Mouse (Mus musculus): ENCODE data around the gene Oprm1. TPM values are rescaled to one million over a fixed set of nuclear protein-coding genes. Genes with fewer than 3 reads are reported as not detected.
A peak's percentile ranks its signal among the peaks of the same experiment; 100 is the strongest.

The Oprm1 gene
- total and polyA plus RNA-seq, 2 experiments from 2014 or later, result not detected

DNA sequence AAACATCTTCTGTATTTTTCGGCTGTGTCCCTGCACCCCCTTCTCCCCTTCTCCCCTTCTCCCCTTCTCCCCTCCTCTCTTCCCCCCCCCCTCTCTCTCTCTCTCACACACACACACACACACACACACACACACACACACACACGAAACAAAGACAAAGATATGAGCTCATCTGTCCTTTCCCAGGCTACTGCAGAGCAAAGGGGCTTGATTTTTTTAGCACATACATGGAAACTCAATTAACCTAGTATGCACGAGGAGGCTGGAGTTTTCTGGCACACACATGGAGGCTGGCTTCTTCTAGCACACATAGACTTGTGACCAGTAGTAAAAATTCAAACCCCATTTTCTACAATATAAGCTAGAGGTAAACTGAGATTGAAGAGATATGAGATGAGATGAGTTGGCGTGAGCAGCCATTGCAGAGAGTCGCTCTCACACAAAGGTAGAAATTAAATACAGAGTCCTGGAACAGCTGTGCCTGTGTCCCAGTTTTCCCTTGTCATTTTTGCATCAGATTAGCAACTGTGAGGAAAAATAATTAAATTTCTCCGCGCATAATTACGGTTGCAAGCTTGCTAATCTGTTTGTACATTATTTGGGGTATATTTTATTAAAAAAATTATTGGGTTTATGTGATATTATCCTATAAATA, 209.4 kb downstream of the Oprm1 start:
- no peak for TF ChIP-seq CTCF (IDR thresholded peaks at IDR 0.05; ENCODE audit: low read depth)
- no peak for TF ChIP-seq EP300 (IDR thresholded peaks at IDR 0.05; ENCODE audit: low read depth)
- Histone ChIP-seq H3K9me3 (replicated peaks; ENCODE audit: control insufficient read depth, low read length) (no peaks in the 10 kb centered on the region), H3K4me2 (ENCODE audit: low read depth, low read length) (no peak overlapping the region), H3K27me3 (ENCODE audit: control insufficient read depth, insufficient read depth, low read length) (no peaks in the 10 kb centered on the region), H3K36me3 (replicated peaks; ENCODE audit: control insufficient read depth, insufficient read depth, low read length) (no peaks in the 10 kb centered on the region), H3K4me1 (ENCODE audit: control insufficient read depth, insufficient read depth) (no peaks in the 10 kb centered on the region), H3K9ac (replicated peaks; ENCODE audit: low read depth, low read length) (no peak overlapping the region), H3K27ac (ENCODE audit: low read depth) (no peak overlapping the region), H3K4me3 (ENCODE audit: low read depth, low read length) (no peak overlapping the region)
- ATAC-seq (ENCODE audit: insufficient read depth, low read depth) (no peak), DNase-seq (ENCODE audit: low spot score) (no peak)
- WGBS, result 68% methylated on average over 8 of the region's 8 CpGs

DNA sequence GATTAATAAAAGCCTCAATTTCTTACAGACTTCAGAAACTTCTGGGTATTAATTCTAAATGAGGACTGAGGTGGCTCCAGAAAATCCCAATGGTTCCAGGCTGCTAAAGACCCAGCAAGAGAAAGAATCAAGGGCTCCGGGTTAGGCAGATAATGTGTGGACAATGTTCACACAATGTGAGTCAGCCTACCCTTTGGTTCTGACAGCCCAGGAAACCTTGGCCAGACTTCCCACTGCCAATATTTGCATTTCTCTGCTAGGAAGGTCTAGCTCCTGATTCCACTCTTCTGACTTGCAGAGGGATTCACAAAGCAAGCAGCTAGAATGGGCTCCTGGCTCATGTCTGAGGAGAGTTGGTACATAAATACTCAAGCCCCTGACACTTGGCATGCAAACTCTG, 210.0 kb downstream of the Oprm1 start:
- Histone ChIP-seq H3K27ac (ENCODE audit: low read depth) (no peak overlapping the region), H3K9ac (replicated peaks; ENCODE audit: low read depth, low read length) (no peak overlapping the region), H3K9me3 (replicated peaks; ENCODE audit: control insufficient read depth, low read length) (no peaks in the 10 kb centered on the region), H3K27me3 (ENCODE audit: control insufficient read depth, insufficient read depth, low read length) (no peaks in the 10 kb centered on the region), H3K36me3 (replicated peaks; ENCODE audit: control insufficient read depth, insufficient read depth, low read length) (no peaks in the 10 kb centered on the region), H3K4me3 (ENCODE audit: low read depth, low read length) (no peak overlapping the region), H3K4me2 (ENCODE audit: low read depth, low read length) (no peak overlapping the region), H3K4me1 (ENCODE audit: control insufficient read depth, insufficient read depth) (no peaks in the 10 kb centered on the region)
- 60% methylated on average over 1 of the region's 1 CpGs for WGBS
- DNase-seq (ENCODE audit: low spot score) (no peak), ATAC-seq (ENCODE audit: insufficient read depth, low read depth) (no peak)
- TF ChIP-seq CTCF (IDR thresholded peaks at IDR 0.05; ENCODE audit: low read depth), result no peak
- TF ChIP-seq EP300 (IDR thresholded peaks at IDR 0.05; ENCODE audit: low read depth), result no peak

DNA sequence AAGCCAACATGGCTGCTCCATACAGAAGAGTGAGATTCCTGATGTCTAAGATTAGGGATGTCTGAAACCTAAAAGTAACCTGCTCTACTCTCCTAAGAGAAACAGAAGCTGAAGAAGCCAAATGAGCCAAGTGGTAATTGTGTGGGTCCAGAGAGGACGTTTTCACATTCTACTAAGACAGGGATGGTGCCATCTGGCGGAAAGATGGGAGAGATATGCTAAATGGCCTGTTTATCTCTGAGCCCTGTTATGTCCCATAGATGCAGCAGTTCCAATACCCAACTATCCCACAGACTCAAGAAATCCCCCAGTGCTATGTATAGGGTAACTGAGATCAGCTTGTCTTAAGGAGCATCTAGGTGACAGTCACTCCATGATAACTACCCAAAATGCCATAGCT, 219.5 kb downstream of the Oprm1 start:
- Histone ChIP-seq H3K27me3 (ENCODE audit: control insufficient read depth, insufficient read depth, low read length) (no peaks in the 10 kb centered on the region), H3K4me1 (ENCODE audit: control insufficient read depth, insufficient read depth) (no peaks in the 10 kb centered on the region), H3K4me3 (ENCODE audit: low read depth, low read length) (no peak overlapping the region), H3K9ac (replicated peaks; ENCODE audit: low read depth, low read length) (no peak overlapping the region), H3K36me3 (replicated peaks; ENCODE audit: control insufficient read depth, insufficient read depth, low read length) (no peaks in the 10 kb centered on the region), H3K27ac (ENCODE audit: low read depth) (no peak overlapping the region), H3K4me2 (ENCODE audit: low read depth, low read length) (no peak overlapping the region), H3K9me3 (replicated peaks; ENCODE audit: control insufficient read depth, low read length) (no peaks in the 10 kb centered on the region)
- DNase-seq (ENCODE audit: low spot score) (no peak), ATAC-seq (ENCODE audit: insufficient read depth, low read depth) (no peak)
- TF ChIP-seq EP300 (IDR thresholded peaks at IDR 0.05; ENCODE audit: low read depth) (no peak), CTCF (IDR thresholded peaks at IDR 0.05; ENCODE audit: low read depth) (no peak)
- WGBS, result 56% methylated on average over 2 of the region's 2 CpGs

DNA sequence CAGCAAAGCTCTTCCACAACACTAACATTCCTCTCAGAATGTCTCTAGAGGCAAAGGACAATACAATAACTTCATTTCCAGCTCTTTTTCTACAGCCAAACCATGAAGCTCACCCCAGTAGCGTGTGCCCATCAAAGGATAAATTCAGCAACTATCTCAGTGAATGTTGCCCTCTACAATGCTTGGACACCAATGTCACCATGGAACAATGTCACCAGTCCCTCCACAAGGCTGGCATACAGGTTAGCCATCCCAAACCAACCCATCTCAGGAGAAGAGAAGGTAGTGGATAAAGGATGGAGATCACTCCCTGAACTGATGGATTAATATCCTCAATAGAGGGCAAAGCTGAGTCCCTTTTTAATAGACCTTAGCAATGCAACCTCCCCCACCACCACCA, 220.4 kb downstream of the Oprm1 start:
- DNase-seq (ENCODE audit: low spot score) (no peak), ATAC-seq (ENCODE audit: insufficient read depth, low read depth) (no peak)
- Histone ChIP-seq H3K36me3 (replicated peaks; ENCODE audit: control insufficient read depth, insufficient read depth, low read length) (no peaks in the 10 kb centered on the region), H3K4me3 (ENCODE audit: low read depth, low read length) (no peak overlapping the region), H3K27ac (ENCODE audit: low read depth) (no peak overlapping the region), H3K9ac (replicated peaks; ENCODE audit: low read depth, low read length) (no peak overlapping the region), H3K4me2 (ENCODE audit: low read depth, low read length) (no peak overlapping the region), H3K4me1 (ENCODE audit: control insufficient read depth, insufficient read depth) (no peaks in the 10 kb centered on the region), H3K9me3 (replicated peaks; ENCODE audit: control insufficient read depth, low read length) (no peaks in the 10 kb centered on the region), H3K27me3 (ENCODE audit: control insufficient read depth, insufficient read depth, low read length) (no peaks in the 10 kb centered on the region)
- WGBS, result 76% methylated on average over 1 of the region's 1 CpGs
- TF ChIP-seq EP300 (IDR thresholded peaks at IDR 0.05; ENCODE audit: low read depth) (no peak), CTCF (IDR thresholded peaks at IDR 0.05; ENCODE audit: low read depth) (no peak)

DNA sequence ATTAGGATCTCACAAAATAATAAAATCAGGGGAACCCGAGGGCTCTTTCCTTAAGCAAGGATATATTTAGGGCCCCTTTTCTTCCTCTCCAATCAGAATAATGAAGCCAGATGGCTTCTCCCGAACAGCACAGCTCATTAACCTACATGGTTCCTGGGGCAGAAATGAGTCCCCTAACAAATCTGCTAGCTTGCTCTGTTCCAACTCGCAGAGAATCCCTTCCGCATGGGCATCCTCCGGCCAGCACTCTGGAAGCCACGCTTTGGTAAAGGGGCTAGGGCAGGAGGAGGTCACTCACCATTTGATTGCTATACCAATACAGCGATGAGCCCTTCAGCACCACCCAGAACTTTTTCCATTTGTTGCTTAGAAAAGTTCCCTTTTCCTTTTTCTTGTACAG, 220.9 kb downstream of the Oprm1 start:
- Histone ChIP-seq H3K9me3 (replicated peaks; ENCODE audit: control insufficient read depth, low read length) (no peaks in the 10 kb centered on the region), H3K4me3 (ENCODE audit: low read depth, low read length) (no peak overlapping the region; the same call in 1 of the 2 replicates), H3K9ac (replicated peaks; ENCODE audit: low read depth, low read length) (no peak overlapping the region), H3K4me2 (ENCODE audit: low read depth, low read length) (peak overlapping the region; percentile 40; the same call in 1 of the 2 replicates), H3K36me3 (replicated peaks; ENCODE audit: control insufficient read depth, insufficient read depth, low read length) (no peaks in the 10 kb centered on the region), H3K27ac (ENCODE audit: low read depth) (no peak overlapping the region), H3K4me1 (ENCODE audit: control insufficient read depth, insufficient read depth) (no peaks in the 10 kb centered on the region), H3K27me3 (ENCODE audit: control insufficient read depth, insufficient read depth, low read length) (no peaks in the 10 kb centered on the region)
- TF ChIP-seq CTCF (IDR thresholded peaks at IDR 0.05; ENCODE audit: low read depth), result no peak
- no peak for TF ChIP-seq EP300 (IDR thresholded peaks at IDR 0.05; ENCODE audit: low read depth)
- ATAC-seq (ENCODE audit: insufficient read depth, low read depth) (no peak), DNase-seq (ENCODE audit: low spot score) (no peak)
- 79% methylated on average over 7 of the region's 7 CpGs for WGBS

DNA sequence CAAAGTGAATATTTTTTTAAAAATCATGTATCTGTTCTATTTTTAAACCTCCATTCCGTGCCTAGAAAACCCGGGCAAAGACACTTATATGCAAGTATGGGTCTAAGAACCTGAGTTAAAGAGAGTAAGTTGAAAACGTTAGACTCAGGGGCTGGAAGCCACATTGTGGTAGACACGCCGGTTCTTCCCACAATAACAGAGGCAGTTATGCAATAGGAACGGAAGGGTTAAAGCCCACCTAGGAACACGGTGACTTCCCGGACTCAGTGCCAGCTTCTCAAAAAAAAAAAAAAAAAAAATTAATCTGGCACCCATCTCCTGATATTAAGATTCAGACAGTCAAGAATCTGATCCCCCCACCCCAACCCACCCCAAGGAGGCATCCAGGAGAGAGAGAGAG, 221.5 kb downstream of the Oprm1 start:
- Histone ChIP-seq H3K4me1 (ENCODE audit: control insufficient read depth, insufficient read depth) (no peaks in the 10 kb centered on the region), H3K27ac (ENCODE audit: low read depth) (no peak overlapping the region), H3K9me3 (replicated peaks; ENCODE audit: control insufficient read depth, low read length) (no peaks in the 10 kb centered on the region), H3K4me2 (ENCODE audit: low read depth, low read length) (peak overlapping the region; percentile 40), H3K27me3 (ENCODE audit: control insufficient read depth, insufficient read depth, low read length) (no peaks in the 10 kb centered on the region), H3K4me3 (ENCODE audit: low read depth, low read length) (peak overlapping the region; percentile 22; the same call in 1 of the 2 replicates), H3K9ac (replicated peaks; ENCODE audit: low read depth, low read length) (no peak overlapping the region), H3K36me3 (replicated peaks; ENCODE audit: control insufficient read depth, insufficient read depth, low read length) (no peaks in the 10 kb centered on the region)
- TF ChIP-seq CTCF (IDR thresholded peaks at IDR 0.05; ENCODE audit: low read depth), result no peak
- TF ChIP-seq EP300 (IDR thresholded peaks at IDR 0.05; ENCODE audit: low read depth), result no peak
- DNase-seq (ENCODE audit: low spot score) (no peak), ATAC-seq (ENCODE audit: insufficient read depth, low read depth) (no peak)
- 40% methylated on average over 8 of the region's 8 CpGs for WGBS

Data from heart, postnatal 0 days (tissue).